Mouse (Mus musculus) heart, adult 2 months (tissue): ENCODE results near the gene Tle3. TPM values are rescaled to one million over a fixed set of nuclear protein-coding genes. Genes with fewer than 3 reads are reported as not detected.

Experiments used
- DNase-seq, 2 experiments: peaks; one replicate each; pipeline ENCODE4 v3.0.0; 2021
- H3K27ac ChIP-seq: fragments of 200-600 bp; 2 replicates; pipeline ENCODE4 v1.8.1; 2022
- H3K27me3 ChIP-seq: fragments of 200-500 bp; 2 replicates; pipeline ENCODE4 v1.6.1; 2012; ENCODE audit warnings: mild to moderate bottlenecking, low read length, inconsistent platforms, mixed read lengths; ENCODE audit not compliant: control insufficient read depth, insufficient read depth
- H3K36me3 ChIP-seq: fragments of 200-500 bp; 2 replicates; pipeline ENCODE4 v1.6.1; 2012; ENCODE audit warnings: low read length, inconsistent platforms; ENCODE audit not compliant: control insufficient read depth, insufficient read depth
- H3K4me1 ChIP-seq: fragments of 200-500 bp; 2 replicates; pipeline ENCODE4 v1.6.1; 2011; ENCODE audit warnings: low read length; ENCODE audit not compliant: control insufficient read depth, insufficient read depth
- H3K4me3 ChIP-seq: fragments of 200-600 bp; 2 replicates; pipeline ENCODE4 v1.8.1; 2022
- H3K79me2 ChIP-seq: fragments of 200-500 bp; replicated peaks from 2 replicates; pipeline ENCODE4 v1.6.1; 2012; ENCODE audit warnings: mild to moderate bottlenecking, inconsistent platforms, low read length, moderate library complexity, mixed read lengths; ENCODE audit not compliant: control insufficient read depth, insufficient read depth
- H3K9ac ChIP-seq: fragments of 200-500 bp; 2 replicates; pipeline ENCODE4 v1.6.1; 2012; ENCODE audit warnings: low read depth, mild to moderate bottlenecking, control low read depth, inconsistent platforms, low read length, mixed read lengths
- CTCF ChIP-seq: fragments of 200-600 bp; IDR thresholded peaks from 2 replicates; pipeline ENCODE4 v1.8.1; 2022; ENCODE audit warnings: antibody characterized with exemption, mild to moderate bottlenecking, moderate library complexity
- EP300 ChIP-seq: fragments of 200-500 bp; IDR thresholded peaks from 2 replicates; pipeline ENCODE4 v1.6.1; 2011; ENCODE audit warnings: low read depth, low read length, control low read depth; ENCODE audit not compliant: insufficient read depth
- POLR2A ChIP-seq: fragments of 200-500 bp; IDR thresholded peaks from 2 replicates; pipeline ENCODE4 v1.6.1; 2011; ENCODE audit warnings: mild to moderate bottlenecking, low read depth, low read length, control low read depth; ENCODE audit not compliant: insufficient read depth
- WGBS: fragments of 180-500 bp; shearing (Covaris S2); methylation state at CpG from one replicate; pipeline ENCODE4 v1.1.7; 2018; 5-methylcytosine and 5-hydroxymethylcytosine counted together
- intact Hi-C: fragments of 180-260 bp; cut with DNase I; formaldehyde crosslinking; loops from one replicate; pipeline ENCODE4 v1.15.1; 2025
- polyA plus RNA-seq: library from polyadenylated mRNA; depleted of rRNA; stranded (reverse); fragments of >200 nt; gene quantifications from 2 replicates; pipeline ENCODE4 v1.2.3, GENCODE M21; 2012
- total RNA-seq, 2 experiments: library from RNA; stranded (reverse); gene quantifications; 2 replicates each; pipeline ENCODE4 v1.2.3; 2021

Tle3 gene
- total and polyA plus RNA-seq, 3 experiments = 16.5 to 16.8 (median 16.6) TPM

DNA sequence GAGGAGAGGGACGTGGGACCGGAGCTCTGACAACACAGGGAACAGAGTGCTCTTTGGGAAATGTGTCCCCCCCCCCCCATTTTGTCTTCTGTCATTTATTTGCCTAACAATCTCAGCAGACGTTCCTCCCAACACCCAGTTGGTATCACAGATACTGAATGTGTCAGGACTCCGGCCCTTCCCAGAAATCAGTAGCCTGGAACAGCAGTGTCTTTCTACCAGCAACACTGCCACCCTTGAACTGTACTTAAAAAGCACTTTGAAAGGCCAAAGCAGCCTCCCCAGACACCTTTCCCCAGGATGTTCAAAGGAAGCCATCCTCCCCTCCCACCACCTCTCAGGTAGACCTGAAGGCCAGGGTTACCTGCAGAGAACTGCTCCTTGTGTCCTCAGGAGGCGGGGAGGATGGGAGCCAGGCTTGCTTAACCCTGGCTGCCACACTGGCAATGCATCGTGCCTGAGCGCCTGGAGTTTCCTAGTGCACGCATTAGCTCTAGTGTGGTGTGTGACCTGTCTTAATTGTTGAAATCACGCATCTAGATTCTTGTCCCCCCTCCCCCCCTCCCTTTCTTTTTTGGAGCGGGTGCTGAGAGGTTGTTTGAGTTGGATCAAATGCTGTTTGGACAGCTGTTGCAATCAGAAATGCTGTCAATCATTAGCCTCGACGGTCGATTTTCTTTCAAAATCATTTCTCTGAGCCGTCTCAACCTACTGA, 16.7 kb downstream of the Tle3 start:
- Histone ChIP-seq H3K36me3 (no peaks in the 10 kb centered on the region), H3K27me3 (no peaks in the 10 kb centered on the region), H3K27ac (no peak overlapping the region), H3K79me2 (no peaks in the 10 kb centered on the region), H3K9ac (no peak overlapping the region), H3K4me3 (no peak overlapping the region), H3K4me1 (peaks cover 10% of the 10 kb centered on the region)
- 55% methylated on average over 14 of the region's 14 CpGs for WGBS
- DNase-seq = no peak
- TF ChIP-seq EP300 = no peak
- no peak for TF ChIP-seq CTCF
- no peak for TF ChIP-seq POLR2A
- intact Hi-C loops = loop anchor here (10.0 kb wide), 1 partner anchor 506 kb away; no protein-coding TSS in a partner anchor

DNA sequence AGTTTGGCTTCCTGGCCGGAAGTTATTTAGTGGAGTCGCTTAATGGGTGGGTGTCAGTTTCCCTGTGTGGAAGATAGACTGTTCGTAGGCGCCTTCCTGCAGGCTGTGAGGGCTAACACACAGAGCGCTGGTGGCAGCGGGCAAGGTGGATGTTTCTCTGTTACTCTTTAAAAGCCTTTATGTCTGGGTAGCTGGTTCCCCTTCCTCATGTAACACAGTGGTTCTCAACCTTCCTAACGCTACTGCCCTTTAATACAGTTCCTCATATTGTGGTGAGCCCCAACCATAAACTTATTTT, 17.2 kb downstream of the Tle3 start:
- Histone ChIP-seq H3K27me3 (no peaks in the 10 kb centered on the region), H3K27ac (no peak overlapping the region), H3K4me3 (no peak overlapping the region), H3K4me1 (peaks cover 10% of the 10 kb centered on the region), H3K9ac (no peak overlapping the region), H3K79me2 (no peaks in the 10 kb centered on the region), H3K36me3 (no peaks in the 10 kb centered on the region)
- TF ChIP-seq POLR2A (no peak), CTCF (no peak), EP300 (no peak)
- intact Hi-C loops = loop anchor here (10.0 kb wide), 1 partner anchor 505 kb away; no protein-coding TSS in a partner anchor
- 55% methylated on average over 7 of the region's 7 CpGs for WGBS
- no peak for DNase-seq

GRCm38 (mm10) chr9:61391570-61392337, 19.6 kb downstream of the Tle3 start:
- Histone ChIP-seq H3K79me2 (no peaks in the 10 kb centered on the region), H3K36me3 (no peaks in the 10 kb centered on the region), H3K4me1 (peaks cover 10% of the 10 kb centered on the region), H3K27ac (no peak overlapping the region), H3K4me3 (no peak overlapping the region), H3K27me3 (no peaks in the 10 kb centered on the region), H3K9ac (no peak overlapping the region)
- 85% methylated on average over 5 of the region's 5 CpGs for WGBS
- no peak for TF ChIP-seq POLR2A
- no peak for TF ChIP-seq EP300
- no peak for TF ChIP-seq CTCF
- DNase-seq = no peak
- intact Hi-C loops = no loop called here

DNA sequence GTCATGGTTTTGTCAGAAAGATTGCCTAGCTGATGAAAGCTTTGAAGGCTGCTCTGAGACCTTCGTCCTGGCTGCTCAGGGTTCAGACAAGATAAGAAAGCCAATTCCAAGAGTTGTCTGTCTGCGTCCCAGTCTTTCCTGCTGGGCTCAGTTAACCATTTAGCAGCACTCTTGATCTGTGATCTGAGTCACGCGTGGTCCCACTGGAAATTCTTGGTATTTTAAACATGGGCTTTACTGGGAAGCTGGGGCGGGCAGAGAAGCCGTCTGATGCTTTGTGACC, 20.1 kb downstream of the Tle3 start:
- Histone ChIP-seq H3K36me3 (no peaks in the 10 kb centered on the region), H3K9ac (no peak overlapping the region), H3K4me1 (peaks cover 10% of the 10 kb centered on the region), H3K4me3 (no peak overlapping the region), H3K27me3 (no peaks in the 10 kb centered on the region), H3K79me2 (no peaks in the 10 kb centered on the region), H3K27ac (no peak overlapping the region)
- 80% methylated on average over 6 of the region's 6 CpGs for WGBS
- no peak for TF ChIP-seq CTCF
- DNase-seq = no peak
- intact Hi-C loops = no loop called here

DNA sequence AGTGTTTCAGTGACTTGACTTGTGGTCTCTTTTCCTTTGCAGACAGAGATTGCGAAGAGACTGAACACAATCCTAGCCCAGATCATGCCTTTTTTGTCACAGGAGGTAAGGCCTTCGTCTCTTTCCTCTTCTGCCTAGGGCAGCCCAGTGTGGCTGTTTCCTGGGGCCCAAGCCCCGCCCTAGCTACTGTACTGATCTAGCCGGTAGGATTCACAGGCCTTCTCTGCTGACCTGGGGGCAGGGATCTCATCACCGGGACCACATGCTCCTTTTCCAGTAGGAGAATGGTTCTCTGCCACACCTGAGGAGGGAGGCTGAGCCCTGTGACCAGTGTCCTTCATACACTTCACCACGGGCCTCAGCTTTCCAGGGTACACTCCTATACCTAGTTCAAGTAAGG, 21.0 kb downstream of the Tle3 start:
- no peaks in the 10 kb centered on the region for H3K79me2 ChIP-seq
- TF ChIP-seq POLR2A (no peak), CTCF (no peak), EP300 (no peak)
- H3K4me3 ChIP-seq = no peak overlapping the region
- 81% methylated on average over 6 of the region's 6 CpGs for WGBS
- H3K27me3 ChIP-seq = no peaks in the 10 kb centered on the region
- no peak for DNase-seq
- peaks cover 10% of the 10 kb centered on the region for H3K4me1 ChIP-seq
- no peak overlapping the region for H3K9ac ChIP-seq
- intact Hi-C loops = no loop called here
- no peaks in the 10 kb centered on the region for H3K36me3 ChIP-seq
- H3K27ac ChIP-seq = no peak overlapping the region

- Histone ChIP-seq H3K36me3 (no peaks in the 10 kb centered on the region), H3K27me3 (no peaks in the 10 kb centered on the region), H3K4me3 (no peak overlapping the region), H3K79me2 (no peaks in the 10 kb centered on the region), H3K9ac (no peak overlapping the region), H3K27ac (no peak overlapping the region), H3K4me1 (peaks cover 7% of the 10 kb centered on the region)
- TF ChIP-seq POLR2A (no peak), CTCF (no peak), EP300 (no peak)
- DNase-seq = no peak
- intact Hi-C loops = no loop called here
- 95% methylated on average over 5 of the region's 5 CpGs for WGBS
Measured at GRCm38 (mm10) chr9:61393847-61394246, 21.7 kb downstream of the Tle3 start.
